Mouse (Mus musculus): ENCODE measurements around the gene Gucd1.

DNA sequence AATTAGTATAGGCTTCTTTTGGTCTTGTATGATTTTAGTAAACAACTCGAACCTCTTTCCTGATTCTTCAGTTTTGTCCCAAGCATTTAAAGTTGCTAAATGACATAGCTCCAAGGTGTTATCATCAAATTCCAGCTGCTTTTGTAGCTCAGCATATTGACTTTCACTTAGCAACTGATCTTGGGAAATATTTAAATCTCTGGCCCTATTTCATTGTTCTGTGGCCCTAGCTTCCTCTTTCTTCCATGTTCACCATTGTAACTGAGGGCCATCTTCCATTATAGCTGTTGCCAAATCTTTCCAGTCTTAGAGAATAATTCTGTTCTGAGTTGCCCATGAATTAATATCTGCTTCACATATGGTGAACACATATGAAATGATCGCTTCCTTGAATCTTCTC, 27.0 kb downstream of the Gucd1 start:
- TF ChIP-seq POLR2A (IDR thresholded peaks at IDR 0.05; ENCODE audit: borderline replicate concordance, low read depth, low read length) (no peak), CTCF (IDR thresholded peaks at IDR 0.05; ENCODE audit: low read depth, low read length) (no peak)
